Mouse (Mus musculus): ENCODE measurements around the gene 4930432K21Rik. TPM values are rescaled to one million over a fixed set of nuclear protein-coding genes. Genes with fewer than 3 reads are reported as not detected.

The 4930432K21Rik gene
- polyA plus RNA-seq, 1 experiment from 2014 or later, result 0.53 TPM

DNA sequence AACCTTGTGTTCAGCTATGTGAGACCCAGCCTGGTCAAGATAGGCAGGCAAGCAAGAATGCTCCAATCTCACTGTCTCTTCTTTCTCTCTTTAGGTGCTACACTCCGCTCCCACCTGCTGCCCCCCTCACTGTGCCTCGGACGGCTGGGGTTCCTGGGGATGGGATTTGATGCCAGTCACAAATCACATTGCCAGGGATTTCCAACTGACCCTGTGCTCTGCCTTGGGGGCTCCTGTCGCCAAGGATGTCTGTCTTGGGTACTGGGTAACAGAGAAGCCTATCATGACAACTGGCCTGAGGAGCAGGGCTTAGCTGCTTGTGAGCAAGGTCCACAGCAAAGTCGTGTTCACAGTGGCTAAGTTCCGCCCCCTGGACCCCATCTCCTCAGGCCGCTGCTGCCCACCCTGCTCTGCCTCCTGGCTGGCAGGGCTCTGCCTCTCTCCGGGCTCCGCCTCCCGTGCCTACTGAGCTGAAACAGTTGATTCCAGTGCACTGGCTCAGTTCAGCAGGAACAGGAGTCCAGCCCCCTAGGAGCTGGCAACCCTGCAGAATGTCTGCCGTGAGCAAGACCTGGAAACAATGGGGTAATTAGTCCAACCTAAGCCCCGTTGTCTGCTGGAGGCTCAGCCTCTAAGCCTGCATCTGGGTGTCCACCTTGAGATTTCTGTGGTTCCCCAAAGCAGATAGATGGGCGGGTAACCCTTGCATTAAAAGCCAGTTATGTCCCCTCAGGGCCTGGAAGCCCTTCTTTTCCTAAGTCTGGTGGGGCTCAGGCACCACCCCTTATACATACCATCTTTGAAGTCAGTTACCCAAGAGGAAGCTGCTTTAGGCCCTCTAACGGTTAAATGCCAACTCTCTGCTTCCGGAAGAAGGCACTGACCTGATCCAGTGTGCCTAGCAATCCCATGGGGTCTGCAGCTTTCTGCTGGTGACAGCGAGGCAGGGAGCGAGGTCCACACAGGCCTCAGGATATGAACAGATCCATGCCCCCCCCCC, 60.9 kb downstream of the 4930432K21Rik start:
- no peaks in the 10 kb centered on the region for H3K27me3 ChIP-seq (ENCODE audit: control insufficient read depth, insufficient read depth, low read length)
- H3K4me2 ChIP-seq (ENCODE audit: low read depth, low read length), result no peak overlapping the region
- H3K9me3 ChIP-seq (replicated peaks; ENCODE audit: control insufficient read depth, low read length), result no peaks in the 10 kb centered on the region
- no peak overlapping the region; the same call in 1 of the 2 replicates for H3K9ac ChIP-seq (replicated peaks; ENCODE audit: low read length)
- H3K4me1 ChIP-seq (ENCODE audit: control insufficient read depth, insufficient read depth, low read length), result no peaks in the 10 kb centered on the region; the same call in 1 of the 2 replicates
- no peak overlapping the region for H3K27ac ChIP-seq (replicated peaks; ENCODE audit: low read depth, low read length)
- peaks cover 16% of the 10 kb centered on the region for H3K36me3 ChIP-seq (replicated peaks; ENCODE audit: control insufficient read depth, insufficient read depth, low read depth, low read length)
- no peak for ATAC-seq (replicated peaks; ENCODE audit: insufficient number of reproducible peaks, low FRiP score, low TSS enrichment, low read depth)
- no peak overlapping the region for H3K4me3 ChIP-seq (ENCODE audit: low read depth, low read length)
- 49% methylated on average over 17 of the region's 17 CpGs for WGBS
- DNase-seq (ENCODE audit: low spot score), result no peak

DNA sequence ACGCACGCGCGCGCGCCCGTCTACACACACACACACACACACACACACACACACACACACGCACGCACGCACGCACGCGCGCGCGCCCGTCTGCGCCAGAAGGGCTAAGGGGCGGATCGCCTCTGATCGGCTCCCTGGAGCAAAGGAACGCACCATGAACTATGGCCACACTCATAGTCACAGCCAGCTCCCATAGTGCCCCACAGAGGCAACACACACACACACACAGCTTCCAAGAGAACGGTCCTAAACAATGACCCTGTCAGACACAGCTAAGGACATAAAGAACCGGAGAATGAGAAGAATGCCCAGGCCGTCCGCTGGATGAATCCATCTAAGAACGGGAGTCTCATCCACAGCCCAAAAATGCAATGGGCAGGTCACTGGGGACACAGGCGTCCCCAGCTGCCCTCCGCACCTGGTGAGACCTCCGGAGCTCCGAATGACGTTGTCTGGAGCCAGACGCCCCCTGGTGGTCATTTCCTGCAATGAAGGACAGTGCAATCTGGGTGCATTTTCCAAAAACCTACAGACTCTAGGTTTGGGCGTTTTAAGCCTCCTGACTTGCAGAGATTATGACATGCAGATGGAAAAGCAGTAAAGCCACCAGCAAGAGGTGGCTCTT, 62.5 kb downstream of the 4930432K21Rik start:
- no peak overlapping the region for H3K27ac ChIP-seq (replicated peaks; ENCODE audit: low read depth, low read length)
- no peaks in the 10 kb centered on the region for H3K9me3 ChIP-seq (replicated peaks; ENCODE audit: control insufficient read depth, low read length)
- peaks cover 16% of the 10 kb centered on the region for H3K36me3 ChIP-seq (replicated peaks; ENCODE audit: control insufficient read depth, insufficient read depth, low read depth, low read length)
- H3K27me3 ChIP-seq (ENCODE audit: control insufficient read depth, insufficient read depth, low read length), result no peaks in the 10 kb centered on the region
- H3K4me3 ChIP-seq (ENCODE audit: low read depth, low read length), result no peak overlapping the region
- ATAC-seq (replicated peaks; ENCODE audit: insufficient number of reproducible peaks, low FRiP score, low TSS enrichment, low read depth) (no peak), DNase-seq (ENCODE audit: low spot score) (peak; percentile 86)
- no peak overlapping the region for H3K9ac ChIP-seq (replicated peaks; ENCODE audit: low read length)
- H3K4me2 ChIP-seq (ENCODE audit: low read depth, low read length), result no peak overlapping the region
- WGBS, result 57% methylated on average over 34 of the region's 34 CpGs
- H3K4me1 ChIP-seq (ENCODE audit: control insufficient read depth, insufficient read depth, low read length), result no peaks in the 10 kb centered on the region; the same call in 1 of the 2 replicates

DNA sequence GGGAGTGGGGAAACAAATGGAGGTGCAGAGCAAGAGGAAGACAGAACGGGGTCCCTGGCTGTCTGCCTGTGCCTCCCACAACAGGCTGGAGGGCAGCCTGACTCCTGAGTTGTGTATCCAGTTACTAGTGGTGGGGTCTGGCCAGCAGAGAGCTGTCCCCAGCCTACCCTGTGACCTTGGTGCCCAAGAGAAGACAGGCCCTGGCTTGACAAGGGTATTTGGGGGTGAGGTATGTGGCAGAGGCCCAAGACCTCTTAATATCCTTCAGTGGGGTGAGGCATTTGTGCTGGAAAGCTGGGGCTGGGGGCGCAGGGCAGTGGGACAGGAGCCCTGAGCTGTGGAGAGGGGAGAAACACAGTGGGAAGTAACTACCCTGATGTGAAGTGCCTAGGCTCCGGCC, 63.4 kb downstream of the 4930432K21Rik start:
- no peak for DNase-seq (ENCODE audit: low spot score)

DNA sequence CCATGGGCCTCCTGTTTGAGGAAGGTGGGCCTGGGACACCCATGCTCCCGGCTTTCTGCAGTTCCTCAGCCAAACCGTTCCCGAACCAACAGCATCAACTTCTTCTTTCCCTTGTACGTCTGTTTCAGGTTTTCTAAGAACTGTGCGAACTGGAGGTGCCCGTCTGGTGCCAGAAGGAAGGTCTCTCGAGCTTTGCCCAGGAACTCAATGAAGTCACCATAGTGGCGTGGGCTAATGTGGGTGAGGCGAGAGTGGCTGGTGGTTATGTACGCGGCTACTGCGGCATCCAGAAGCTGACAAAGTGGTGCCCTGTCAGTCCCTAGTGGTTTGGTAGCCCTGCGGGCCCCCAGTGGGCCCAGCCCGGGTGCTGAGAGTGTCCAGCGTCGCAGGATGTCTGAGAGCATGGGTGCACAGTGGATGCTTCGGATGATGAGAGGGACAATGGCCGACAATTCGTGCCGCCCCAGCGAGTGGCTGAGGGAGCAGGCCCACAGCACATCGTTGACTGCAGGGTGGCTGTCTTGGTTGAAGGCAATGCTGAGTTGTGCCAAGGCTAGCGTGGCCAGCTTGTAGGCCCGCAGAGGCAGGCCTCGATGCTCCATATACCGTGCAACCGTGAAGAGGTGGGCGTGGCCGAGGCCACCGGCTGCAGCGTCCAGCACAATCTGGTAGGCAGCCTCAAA, 64.2 kb downstream of the 4930432K21Rik start:
- WGBS, result 93% methylated on average over 31 of the region's 31 CpGs
- DNase-seq (ENCODE audit: low spot score) (no peak), ATAC-seq (replicated peaks; ENCODE audit: insufficient number of reproducible peaks, low FRiP score, low TSS enrichment, low read depth) (no peak)
- peaks cover 16% of the 10 kb centered on the region for H3K36me3 ChIP-seq (replicated peaks; ENCODE audit: control insufficient read depth, insufficient read depth, low read depth, low read length)
- no peak overlapping the region for H3K4me3 ChIP-seq (ENCODE audit: low read depth, low read length)
- H3K9me3 ChIP-seq (replicated peaks; ENCODE audit: control insufficient read depth, low read length), result no peaks in the 10 kb centered on the region
- no peak overlapping the region for H3K9ac ChIP-seq (replicated peaks; ENCODE audit: low read length)
- H3K27ac ChIP-seq (replicated peaks; ENCODE audit: low read depth, low read length), result no peak overlapping the region
- no peaks in the 10 kb centered on the region for H3K27me3 ChIP-seq (ENCODE audit: control insufficient read depth, insufficient read depth, low read length)
- no peaks in the 10 kb centered on the region; the same call in 1 of the 2 replicates for H3K4me1 ChIP-seq (ENCODE audit: control insufficient read depth, insufficient read depth, low read length)
- H3K4me2 ChIP-seq (ENCODE audit: low read depth, low read length), result no peak overlapping the region

More for the DNA sequence above, 63.4 kb downstream of the 4930432K21Rik start:
- H3K9me3 ChIP-seq (replicated peaks; ENCODE audit: control insufficient read depth, low read length), result no peaks in the 10 kb centered on the region
- H3K4me1 ChIP-seq (ENCODE audit: control insufficient read depth, insufficient read depth, low read length), result no peaks in the 10 kb centered on the region; the same call in 1 of the 2 replicates
- peaks cover 16% of the 10 kb centered on the region for H3K36me3 ChIP-seq (replicated peaks; ENCODE audit: control insufficient read depth, insufficient read depth, low read depth, low read length)
- H3K9ac ChIP-seq (replicated peaks; ENCODE audit: low read length), result no peak overlapping the region
- no peak overlapping the region for H3K27ac ChIP-seq (replicated peaks; ENCODE audit: low read depth, low read length)
- no peak overlapping the region for H3K4me2 ChIP-seq (ENCODE audit: low read depth, low read length)
- H3K4me3 ChIP-seq (ENCODE audit: low read depth, low read length), result no peak overlapping the region
- H3K27me3 ChIP-seq (ENCODE audit: control insufficient read depth, insufficient read depth, low read length), result no peaks in the 10 kb centered on the region
- 94% methylated on average over 3 of the region's 3 CpGs for WGBS
- ATAC-seq (replicated peaks; ENCODE audit: insufficient number of reproducible peaks, low FRiP score, low TSS enrichment, low read depth), result no peak

DNA sequence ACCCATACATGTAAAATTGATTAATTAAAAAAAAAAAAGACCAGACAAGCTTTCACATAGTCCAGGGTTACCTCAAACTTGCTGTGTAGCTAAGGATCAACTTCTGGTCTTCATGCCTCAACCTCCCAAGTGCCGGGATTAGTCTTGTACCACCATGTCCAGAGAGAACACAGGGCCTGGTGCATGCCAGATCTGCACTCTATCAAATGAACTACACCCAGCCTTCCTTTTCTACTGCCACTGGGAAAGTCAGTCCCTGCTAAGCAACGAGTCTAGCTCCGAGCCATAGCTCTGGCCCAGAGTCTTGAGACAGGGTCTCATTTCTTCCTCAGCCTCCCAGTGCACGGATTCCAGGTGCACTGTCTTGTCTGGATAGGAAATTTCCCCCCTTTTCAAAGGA, 65.5 kb downstream of the 4930432K21Rik start:
- H3K4me3 ChIP-seq (ENCODE audit: low read depth, low read length), result no peak overlapping the region
- H3K27ac ChIP-seq (replicated peaks; ENCODE audit: low read depth, low read length), result no peak overlapping the region
- DNase-seq (ENCODE audit: low spot score), result no peak
- ATAC-seq (replicated peaks; ENCODE audit: insufficient number of reproducible peaks, low FRiP score, low TSS enrichment, low read depth), result no peak
- H3K36me3 ChIP-seq (replicated peaks; ENCODE audit: control insufficient read depth, insufficient read depth, low read depth, low read length), result peaks cover 21% of the 10 kb centered on the region
- 82% methylated on average over 4 of the region's 4 CpGs for WGBS
- no peaks in the 10 kb centered on the region for H3K27me3 ChIP-seq (ENCODE audit: control insufficient read depth, insufficient read depth, low read length)
- H3K9ac ChIP-seq (replicated peaks; ENCODE audit: low read length), result no peak overlapping the region
- H3K4me2 ChIP-seq (ENCODE audit: low read depth, low read length), result no peak overlapping the region
- H3K4me1 ChIP-seq (ENCODE audit: control insufficient read depth, insufficient read depth, low read length), result no peaks in the 10 kb centered on the region
- no peaks in the 10 kb centered on the region for H3K9me3 ChIP-seq (replicated peaks; ENCODE audit: control insufficient read depth, low read length)

DNA sequence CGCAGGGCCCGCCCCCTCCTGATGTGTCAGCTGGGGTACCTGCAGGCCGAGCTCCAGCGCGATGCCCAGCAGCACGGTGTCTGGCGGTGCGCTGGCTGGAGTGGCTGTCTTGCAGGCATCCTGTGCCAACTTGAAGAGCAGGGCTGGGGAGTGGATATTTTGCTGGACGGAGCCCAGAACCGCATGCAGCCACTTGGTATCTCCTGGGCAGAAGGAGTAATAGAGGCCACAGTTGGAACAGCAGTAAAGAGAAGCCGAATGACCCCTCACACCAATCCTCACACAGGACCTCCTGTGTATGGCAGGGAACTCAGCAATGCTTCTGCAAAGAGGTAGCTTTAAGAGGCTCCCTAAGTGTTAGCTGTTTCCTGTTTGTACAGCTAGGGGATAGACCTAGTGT, 69.4 kb downstream of the 4930432K21Rik start:
- H3K27ac ChIP-seq (replicated peaks; ENCODE audit: low read depth, low read length), result no peak overlapping the region
- no peaks in the 10 kb centered on the region for H3K27me3 ChIP-seq (ENCODE audit: control insufficient read depth, insufficient read depth, low read length)
- no peak overlapping the region for H3K4me2 ChIP-seq (ENCODE audit: low read depth, low read length)
- peaks cover 21% of the 10 kb centered on the region for H3K36me3 ChIP-seq (replicated peaks; ENCODE audit: control insufficient read depth, insufficient read depth, low read depth, low read length)
- H3K4me3 ChIP-seq (ENCODE audit: low read depth, low read length), result no peak overlapping the region
- no peak overlapping the region for H3K9ac ChIP-seq (replicated peaks; ENCODE audit: low read length)
- DNase-seq (ENCODE audit: low spot score) (no peak), ATAC-seq (replicated peaks; ENCODE audit: insufficient number of reproducible peaks, low FRiP score, low TSS enrichment, low read depth) (no peak)
- H3K4me1 ChIP-seq (ENCODE audit: control insufficient read depth, insufficient read depth, low read length), result no peaks in the 10 kb centered on the region
- 88% methylated on average over 11 of the region's 11 CpGs for WGBS
- H3K9me3 ChIP-seq (replicated peaks; ENCODE audit: control insufficient read depth, low read length), result no peaks in the 10 kb centered on the region

DNA sequence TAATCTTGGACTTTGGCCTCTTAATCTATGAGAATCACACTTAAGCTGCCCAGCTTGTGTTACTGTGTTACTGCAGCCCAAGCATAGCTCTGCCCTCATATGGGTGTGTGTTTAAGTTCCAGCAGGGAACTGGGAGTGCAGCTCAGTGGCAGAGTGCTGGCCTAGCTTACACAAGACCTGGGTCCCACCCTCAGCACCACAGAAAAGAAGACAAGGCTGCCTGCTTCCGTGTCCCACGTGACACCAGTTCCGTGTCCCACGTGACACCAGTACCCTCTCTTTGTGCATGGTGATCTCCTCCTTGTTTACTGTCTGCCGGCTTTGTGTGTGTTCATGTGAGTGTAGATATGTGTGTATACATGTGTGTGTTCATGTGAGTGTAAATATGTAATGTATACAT, 70.3 kb downstream of the 4930432K21Rik start:
- Histone ChIP-seq H3K4me2 (ENCODE audit: low read depth, low read length) (no peak overlapping the region), H3K9ac (replicated peaks; ENCODE audit: low read length) (no peak overlapping the region), H3K4me3 (ENCODE audit: low read depth, low read length) (no peak overlapping the region), H3K9me3 (replicated peaks; ENCODE audit: control insufficient read depth, low read length) (no peaks in the 10 kb centered on the region), H3K27ac (replicated peaks; ENCODE audit: low read depth, low read length) (no peak overlapping the region), H3K36me3 (replicated peaks; ENCODE audit: control insufficient read depth, insufficient read depth, low read depth, low read length) (peaks cover 19% of the 10 kb centered on the region), H3K4me1 (ENCODE audit: control insufficient read depth, insufficient read depth, low read length) (no peaks in the 10 kb centered on the region), H3K27me3 (ENCODE audit: control insufficient read depth, insufficient read depth, low read length) (no peaks in the 10 kb centered on the region)
- no peak for ATAC-seq (replicated peaks; ENCODE audit: insufficient number of reproducible peaks, low FRiP score, low TSS enrichment, low read depth)
- WGBS, result 87% methylated on average over 5 of the region's 5 CpGs
- DNase-seq (ENCODE audit: low spot score), result no peak

Measured in embryonic facial prominence, embryonic 11.5 days (tissue).